Mouse (Mus musculus): ENCODE measurements around the gene Zfp511.

GRCm38 (mm10) chr7:140006861-140007611 is 29.2 kb upstream of the Zfp511 start:
- TF ChIP-seq CTCF (IDR thresholded peaks at IDR 0.05; ENCODE audit: low read depth, low read length) (no peak), POLR2A (IDR thresholded peaks at IDR 0.05; ENCODE audit: borderline replicate concordance, low read depth, low read length) (no peak)

Measured in bone marrow macrophage, adult 2 months (primary cell).